In genomic region chr19:47240076-47240475, GRCm38 (mm10) we compare ENCODE assay signal across 9 mouse cellular contexts.
DNase-seq lines count a peak whose midpoint lies in the region; ATAC-seq lines count a peak whose summit lies in the region.
"Had no signal": no experiment of that assay in that cellular context is flagged by ENCODE, and none has a peak within 500 bp of the region (broad histone marks: within the 10 kb centered on the region; RNA-seq: fewer than 3 reads in every experiment).

No protein-coding gene starts in this region.

- peak overlapping the region; percentile 46 for H3K9ac ChIP-seq in kidney, embryonic 16.5 days (replicated peaks; ENCODE audit: low read length)
- peak overlapping the region; percentile 45 for H3K9ac ChIP-seq in embryonic facial prominence, embryonic 11.5 days (replicated peaks; ENCODE audit: low read length)
- peak overlapping the region; percentile 30; the same call in 1 of the 2 replicates for H3K9ac ChIP-seq in intestine, embryonic 16.5 days (ENCODE audit: low read depth, low read length)
- H3K9ac ChIP-seq in neural tube, embryonic 15.5 days (replicated peaks): no peak overlapping the region

- H3K9me3 ChIP-seq in kidney, embryonic 16.5 days (ENCODE audit: low read length): no peaks in the 10 kb centered on the region
- H3K9me3 ChIP-seq in embryonic facial prominence, embryonic 11.5 days (replicated peaks; ENCODE audit: control insufficient read depth, low read length): no peaks in the 10 kb centered on the region
- H3K9me3 ChIP-seq in intestine, embryonic 16.5 days (ENCODE audit: control insufficient read depth, low read length): no peaks in the 10 kb centered on the region
- H3K9me3 ChIP-seq in neural tube, embryonic 15.5 days (replicated peaks): no peaks in the 10 kb centered on the region

- no peaks in the 10 kb centered on the region for H3K27me3 ChIP-seq in kidney, embryonic 16.5 days (ENCODE audit: insufficient read depth, low read length)
- no peaks in the 10 kb centered on the region for H3K27me3 ChIP-seq in embryonic facial prominence, embryonic 11.5 days (ENCODE audit: control insufficient read depth, insufficient read depth, low read length)
- H3K27me3 ChIP-seq in intestine, embryonic 16.5 days (replicated peaks; ENCODE audit: control insufficient read depth, insufficient read depth, low read length): no peaks in the 10 kb centered on the region
- no peaks in the 10 kb centered on the region for H3K27me3 ChIP-seq in neural tube, embryonic 15.5 days (replicated peaks)

- no peak for DNase-seq in kidney, postnatal 10 days
- DNase-seq in embryonic facial prominence, embryonic 11.5 days (ENCODE audit: low spot score): peak; percentile 78
- no peak for DNase-seq in left cerebral cortex, adult 8-10 months (ENCODE audit: low spot score in 2 of 2)
- no peak for DNase-seq in right cerebral cortex, postnatal 10 days (ENCODE audit: low spot score in 2 of 2)
- DNase-seq in cerebellum, adult 9-11 months: no peak

- ATAC-seq in kidney, embryonic 16.5 days (ENCODE audit: low FRiP score, low TSS enrichment): peak; percentile 68; the same call in 1 of the 2 replicates
- peak; percentile 66; the same call in 1 of the 2 replicates for ATAC-seq in embryonic facial prominence, embryonic 11.5 days (replicated peaks; ENCODE audit: insufficient number of reproducible peaks, low FRiP score, low TSS enrichment, low read depth)
- peak; percentile 61; the same call in 1 of the 2 replicates for ATAC-seq in intestine, embryonic 16.5 days
- no peak for ATAC-seq in neural tube, embryonic 15.5 days (ENCODE audit: low FRiP score)

- no peaks in the 10 kb centered on the region for H3K4me1 ChIP-seq in kidney, embryonic 16.5 days (ENCODE audit: insufficient read depth, low read length)
- H3K4me1 ChIP-seq in embryonic facial prominence, embryonic 11.5 days (ENCODE audit: control insufficient read depth, insufficient read depth, low read length): no peaks in the 10 kb centered on the region
- no peaks in the 10 kb centered on the region for H3K4me1 ChIP-seq in intestine, embryonic 16.5 days (ENCODE audit: control insufficient read depth, insufficient read depth, low read length)
- H3K4me1 ChIP-seq in neural tube, embryonic 15.5 days: no peaks in the 10 kb centered on the region

- no peaks in the 10 kb centered on the region for H3K36me3 ChIP-seq in kidney, embryonic 16.5 days (ENCODE audit: insufficient read depth, low read length)
- no peaks in the 10 kb centered on the region for H3K36me3 ChIP-seq in embryonic facial prominence, embryonic 11.5 days (replicated peaks; ENCODE audit: control insufficient read depth, insufficient read depth, low read depth, low read length)
- H3K36me3 ChIP-seq in intestine, embryonic 16.5 days (ENCODE audit: control insufficient read depth, insufficient read depth, low read length): no peaks in the 10 kb centered on the region
- no peaks in the 10 kb centered on the region for H3K36me3 ChIP-seq in neural tube, embryonic 15.5 days

- WGBS in kidney, embryonic 16.5 days: 35% methylated on average over 11 of the region's 12 CpGs
- WGBS in embryonic facial prominence, embryonic 11.5 days: 37% methylated on average over 12 of the region's 12 CpGs
- WGBS in intestine, embryonic 16.5 days: 35% methylated on average over 12 of the region's 12 CpGs
- 44% methylated on average over 12 of the region's 12 CpGs for WGBS in neural tube, embryonic 15.5 days

- H3K4me2 ChIP-seq in kidney, embryonic 16.5 days (replicated peaks; ENCODE audit: low read depth, low read length): peak overlapping the region; percentile 54
- peak overlapping the region; percentile 32 for H3K4me2 ChIP-seq in embryonic facial prominence, embryonic 11.5 days (ENCODE audit: low read depth, low read length)
- H3K4me2 ChIP-seq in intestine, embryonic 16.5 days (ENCODE audit: low read depth, low read length): peak overlapping the region; percentile 39
- peak overlapping the region; percentile 2 for H3K4me2 ChIP-seq in neural tube, embryonic 15.5 days

- H3K4me3 ChIP-seq in kidney, embryonic 16.5 days (ENCODE audit: low read length): peak overlapping the region; percentile 42
- peak overlapping the region; percentile 32 for H3K4me3 ChIP-seq in embryonic facial prominence, embryonic 11.5 days (ENCODE audit: low read depth, low read length)
- peak overlapping the region; percentile 31; the same call in 1 of the 2 replicates for H3K4me3 ChIP-seq in intestine, embryonic 16.5 days (ENCODE audit: low read length)
- H3K4me3 ChIP-seq in neural tube, embryonic 15.5 days (replicated peaks): no peak overlapping the region
- H3K4me3 ChIP-seq: left cerebral cortex, adult 2 months had no signal

- no peak overlapping the region for H3K27ac ChIP-seq in kidney, embryonic 16.5 days (ENCODE audit: low read length)
- H3K27ac ChIP-seq in embryonic facial prominence, embryonic 11.5 days (replicated peaks; ENCODE audit: low read depth, low read length): no peak overlapping the region
- H3K27ac ChIP-seq in intestine, embryonic 16.5 days (ENCODE audit: low read length): no peak overlapping the region
- no peak overlapping the region for H3K27ac ChIP-seq in neural tube, embryonic 15.5 days (replicated peaks)
- H3K27ac ChIP-seq: left cerebral cortex, adult 2 months had no signal

Comparison
In these comparisons a context has a peak if more than half of its experiments do, and no peak if none do; other contexts are left out.
1. H3K4me2 ChIP-seq: peak in every context shown above with its lines; median percentile 54 in kidney, embryonic 16.5 days; 39 in intestine, embryonic 16.5 days; 32 in embryonic facial prominence, embryonic 11.5 days; 2 in neural tube, embryonic 15.5 days.